Comparison of ENCODE assay signal across 8 mouse cellular contexts in genomic region chr3:53029046-53029445, GRCm38 (mm10). TPM values are rescaled to one million over a fixed set of nuclear protein-coding genes. Genes with fewer than 3 reads are reported as not detected.
DNase-seq lines count a peak whose midpoint lies in the region; ATAC-seq and TF ChIP-seq lines count a peak whose summit lies in the region.

No protein-coding gene starts in this region.

- peak; percentile 29 for DNase-seq in adrenal gland, adult 8-10 months
- peak; percentile 85 for DNase-seq in embryo, embryonic 10 days (ENCODE audit: low spot score)
- peak; percentile 79 to 82 for DNase-seq in heart, postnatal 14 days
- DNase-seq in left cerebral cortex, adult 2 months (ENCODE audit: extremely low spot score in 1 of 2, low spot score in 2 of 2), result peak; percentile 70 to 75
- DNase-seq in naive thymus-derived CD4-positive, alpha-beta T cell, adult 2 months (ENCODE audit: low read depth), result peak; percentile 86
- peak; percentile 63 for DNase-seq in testis, postnatal 14 days (ENCODE audit: low spot score)

- intact Hi-C loops in heart, postnatal 14 days (cut with DNase I), result loop anchor here (1.0 to 2.0 kb wide), 2 partner anchors 218 to 419 kb away; no protein-coding TSS in a partner anchor
- intact Hi-C loops in left cerebral cortex, adult 2 months (cut with DNase I), result loop anchor here (1.0 kb wide), 1 partner anchor 419 kb away; no protein-coding TSS in a partner anchor

- no peaks in the 10 kb centered on the region for H3K9me3 ChIP-seq in intestine, postnatal 0 days (ENCODE audit: control insufficient read depth)
- H3K9me3 ChIP-seq in intestine, embryonic 15.5 days, result no peaks in the 10 kb centered on the region

- ATAC-seq in intestine, postnatal 0 days, result no peak
- ATAC-seq in intestine, embryonic 15.5 days, result no peak

- WGBS in intestine, postnatal 0 days, result 19% methylated on average over 7 of the region's 7 CpGs
- 23% methylated on average over 7 of the region's 7 CpGs for WGBS in intestine, embryonic 15.5 days

- peak; percentile 80 for TF ChIP-seq CTCF in intestine, postnatal 0 days (IDR thresholded peaks at IDR 0.05; ENCODE audit: low read depth)
- TF ChIP-seq CTCF in left cerebral cortex, adult 2 months (IDR thresholded peaks at IDR 0.05), result peak; percentile 87

- H3K36me3 ChIP-seq in intestine, postnatal 0 days (ENCODE audit: control insufficient read depth, insufficient read depth), result no peaks in the 10 kb centered on the region
- H3K36me3 ChIP-seq in intestine, embryonic 15.5 days, result no peaks in the 10 kb centered on the region

- H3K9ac ChIP-seq in intestine, postnatal 0 days (ENCODE audit: low read depth, low read length), result no peak overlapping the region
- H3K9ac ChIP-seq in intestine, embryonic 15.5 days, result no peak overlapping the region

- no peaks in the 10 kb centered on the region for H3K27me3 ChIP-seq in intestine, postnatal 0 days (replicated peaks; ENCODE audit: control insufficient read depth, insufficient read depth, low read length)
- H3K27me3 ChIP-seq in intestine, embryonic 15.5 days (replicated peaks), result no peaks in the 10 kb centered on the region

- H3K4me1 ChIP-seq in intestine, postnatal 0 days (replicated peaks; ENCODE audit: control insufficient read depth, insufficient read depth, low read length), result no peaks in the 10 kb centered on the region
- no peaks in the 10 kb centered on the region for H3K4me1 ChIP-seq in intestine, embryonic 15.5 days (replicated peaks)

- no peak overlapping the region for H3K4me3 ChIP-seq in intestine, postnatal 0 days (ENCODE audit: low read depth, low read length)
- no peak overlapping the region for H3K4me3 ChIP-seq in intestine, embryonic 15.5 days (replicated peaks)
- H3K4me3 ChIP-seq in left cerebral cortex, adult 2 months, result no peak overlapping the region

- no peak overlapping the region for H3K27ac ChIP-seq in intestine, postnatal 0 days (ENCODE audit: low read depth, low read length)
- H3K27ac ChIP-seq in intestine, embryonic 15.5 days, result no peak overlapping the region
- H3K27ac ChIP-seq in left cerebral cortex, adult 2 months, result no peak overlapping the region

- no peak overlapping the region for H3K4me2 ChIP-seq in intestine, postnatal 0 days (replicated peaks; ENCODE audit: low read depth)
- H3K4me2 ChIP-seq in intestine, embryonic 15.5 days (replicated peaks), result no peak overlapping the region

RNA-seq across cellular contexts. Expression of gene Cog6, which starts 12.0 kb away (rescaled TPM):
- polyA plus RNA-seq in intestine, postnatal 0 days (2015; fragmentation: Nextera tagmentation; extraction: Ambion mirVana), result 21.9 and 23.6 TPM in 2 replicates
- 35.7 and 38.6 TPM in 2 replicates for polyA plus RNA-seq in intestine, embryonic 15.5 days (2015; fragmentation: Nextera tagmentation; extraction: Ambion mirVana)
- total RNA-seq in adrenal gland, adult 8-10 months (2022), result 10 to 100 TPM; 31.3 to 38.8 (median 38.1) TPM
- total RNA-seq in heart, postnatal 14 days (2021), result 10 to 100 TPM; 49.3 to 54.7 TPM
- 10 to 100 TPM; 41.9 to 46.7 TPM for total RNA-seq in left cerebral cortex, adult 2 months (2021)

RNA-seq across cellular contexts. Expression of gene Lhfp, which starts 12.3 kb away (rescaled TPM):
- 30.2 and 31.3 TPM in 2 replicates for polyA plus RNA-seq in intestine, postnatal 0 days (2015; fragmentation: Nextera tagmentation; extraction: Ambion mirVana)
- 41.0 and 42.8 TPM in 2 replicates for polyA plus RNA-seq in intestine, embryonic 15.5 days (2015; fragmentation: Nextera tagmentation; extraction: Ambion mirVana)
- 10 to 100 TPM; 17.4 to 26.7 (median 23.4) TPM for total RNA-seq in adrenal gland, adult 8-10 months (2022)
- 10 to 100 TPM; 65.2 to 73.9 TPM for total RNA-seq in heart, postnatal 14 days (2021)
- 10 to 100 TPM; 32.9 to 34.4 TPM for total RNA-seq in left cerebral cortex, adult 2 months (2021)

Comparison
In these comparisons a context has a peak if more than half of its experiments do, and no peak if none do; other contexts are left out.
1. DNase-seq: peak in every context shown above with its lines; median percentile 86 in naive thymus-derived CD4-positive, alpha-beta T cell, adult 2 months; 85 in embryo, embryonic 10 days; 80 in heart, postnatal 14 days; 72 in left cerebral cortex, adult 2 months; 63 in testis, postnatal 14 days; 29 in adrenal gland, adult 8-10 months.